Mouse (Mus musculus): ENCODE data around the gene Lyrm4. TPM values are rescaled to one million over a fixed set of nuclear protein-coding genes. Genes with fewer than 3 reads are reported as not detected.

Gene Lyrm4
- total and polyA plus RNA-seq, 3 experiments: 10.9 to 27.0 (median 26.3) TPM

- no peak for DNase-seq (ENCODE audit: extremely low read depth)
- TF ChIP-seq ETS1 (conservative IDR thresholded peaks at IDR 0.05; ENCODE audit: low read depth, low read length) (no peak), CHD2 (IDR thresholded peaks at IDR 0.05; ENCODE audit: low read length) (no peak), E2F4 (IDR thresholded peaks at IDR 0.05; ENCODE audit: insufficient replicate concordance, low read depth, low read length) (no peak), JUN (IDR thresholded peaks at IDR 0.05; ENCODE audit: insufficient read depth, low read depth, low read length) (no peak), POLR2A (IDR thresholded peaks at IDR 0.05; ENCODE audit: low read depth, low read length) (no peak), TBP (conservative IDR thresholded peaks at IDR 0.05; ENCODE audit: low read depth, low read length) (no peak), ZMIZ1 (IDR thresholded peaks at IDR 0.05; ENCODE audit: low read depth, low read length) (no peak), GABPA (IDR thresholded peaks at IDR 0.05; ENCODE audit: insufficient replicate concordance, low read depth, low read length) (no peak), HCFC1 (IDR thresholded peaks at IDR 0.05; ENCODE audit: low read depth, low read length) (no peak), JUND (conservative IDR thresholded peaks at IDR 0.05; ENCODE audit: low read depth, low read length) (no peak), ZKSCAN1 (IDR thresholded peaks at IDR 0.05; ENCODE audit: borderline replicate concordance, low read depth, low read length) (no peak), USF1 (IDR thresholded peaks at IDR 0.05; ENCODE audit: low read depth, low read length) (no peak), RAD21 (IDR thresholded peaks at IDR 0.05; ENCODE audit: low read depth, low read length) (no peak), ZC3H11A (IDR thresholded peaks at IDR 0.05; ENCODE audit: low read depth, low read length) (no peak), ZNF384 (IDR thresholded peaks at IDR 0.05; ENCODE audit: low read depth, low read length) (no peak), RCOR1 (conservative IDR thresholded peaks at IDR 0.05; ENCODE audit: low read depth, low read length) (no peak), PAX5 (IDR thresholded peaks at IDR 0.05; ENCODE audit: low read length) (no peak), CHD1 (IDR thresholded peaks at IDR 0.05; ENCODE audit: low read depth, low read length) (no peak), CTCF (conservative IDR thresholded peaks at IDR 0.05 in 1 of 2, IDR thresholded peaks at IDR 0.05 in 1 of 2; ENCODE audit: low read depth in 2 of 2, low read length in 2 of 2) (no peak), MAZ (IDR thresholded peaks at IDR 0.05; ENCODE audit: low read depth, low read length) (no peak)
- H3K27me3 ChIP-seq (replicated peaks): no peaks in the 10 kb centered on the region
- H3K4me2 ChIP-seq (ENCODE audit: insufficient read depth, low read depth, poor library complexity, severe bottlenecking): no peak overlapping the region
- no peak overlapping the region for H3K27ac ChIP-seq (ENCODE audit: insufficient read depth, low read depth)
- H3K4me3 ChIP-seq (replicated peaks in 1 of 3; ENCODE audit: low read depth in 2 of 3, low read length in 2 of 3, poor library complexity in 1 of 3): no peak overlapping the region
- H3K79me2 ChIP-seq (replicated peaks; ENCODE audit: control insufficient read depth, extremely low read depth, insufficient read depth, poor library complexity, severe bottlenecking): 0 out of 2 replicates have a peak, but pooled peaks cover 4% of the 10 kb centered on the region
- H3K9ac ChIP-seq (ENCODE audit: insufficient read depth, low read depth): no peak overlapping the region
- peaks cover 3 to 18% of the 10 kb centered on the region in 2 experiments; a peak in 3 of 4 replicates for H3K4me1 ChIP-seq (ENCODE audit: control insufficient read depth in 1 of 2, insufficient read depth in 2 of 2)
- in situ Hi-C loops (cut with MboI; ENCODE audit: low pct_ligation_motif_present, low pct_unique_long_range_greater_than_20kb, low sequenced_read_pairs): loop anchor here (25.0 kb wide), 1 partner anchor 272 kb away; no protein-coding TSS in a partner anchor
- no peaks in the 10 kb centered on the region for H3K9me3 ChIP-seq (replicated peaks; ENCODE audit: low read length)
- peaks cover 0 to 31% of the 10 kb centered on the region in 2 experiments for H3K36me3 ChIP-seq (replicated peaks in 1 of 2; ENCODE audit: control insufficient read depth in 1 of 2, insufficient read depth in 1 of 2, low read length in 1 of 2)
- dilution Hi-C loops (cut with MboI; ENCODE audit: extremely low pct_ligation_motif_present, extremely low pct_unique_long_range_greater_than_20kb, low sequenced_read_pairs): no loop called here
Measured at GRCm38 (mm10) chr13:36015636-36016035, 101.7 kb downstream of the Lyrm4 start.

DNA sequence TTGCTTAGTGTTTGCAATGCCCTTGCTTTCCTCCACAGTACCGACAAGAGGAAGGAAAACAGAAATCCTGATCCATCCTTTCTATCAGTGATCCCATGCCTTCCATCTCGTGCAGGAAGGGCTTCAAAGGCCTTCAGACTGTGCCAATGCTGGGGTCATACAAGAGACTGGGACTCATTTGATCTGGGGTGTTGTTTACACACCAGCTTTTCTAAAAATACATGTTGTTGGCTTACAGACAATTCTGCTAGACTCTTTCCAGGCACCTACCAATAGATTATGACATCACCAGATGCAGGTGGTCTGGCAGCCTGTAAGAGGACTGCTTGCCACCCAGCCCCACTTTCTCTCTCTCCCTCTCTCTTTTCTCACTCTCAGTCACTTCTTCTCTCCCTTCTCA lies 107.3 kb downstream of the Lyrm4 start:
- Histone ChIP-seq H3K79me2 (replicated peaks; ENCODE audit: control insufficient read depth, extremely low read depth, insufficient read depth, poor library complexity, severe bottlenecking) (no peaks in the 10 kb centered on the region), H3K9me3 (replicated peaks; ENCODE audit: low read length) (no peaks in the 10 kb centered on the region), H3K27ac (ENCODE audit: insufficient read depth, low read depth) (no peak overlapping the region), H3K9ac (ENCODE audit: insufficient read depth, low read depth) (no peak overlapping the region), H3K4me1 (ENCODE audit: control insufficient read depth in 1 of 2, insufficient read depth in 2 of 2) (peaks cover 4 to 6% of the 10 kb centered on the region in 2 experiments; a peak in 2 of 4 replicates), H3K4me3 (replicated peaks in 1 of 3; ENCODE audit: low read depth in 2 of 3, low read length in 2 of 3, poor library complexity in 1 of 3) (no peak overlapping the region), H3K27me3 (replicated peaks) (no peaks in the 10 kb centered on the region), H3K4me2 (ENCODE audit: insufficient read depth, low read depth, poor library complexity, severe bottlenecking) (no peak overlapping the region), H3K36me3 (replicated peaks in 1 of 2; ENCODE audit: control insufficient read depth in 1 of 2, insufficient read depth in 1 of 2, low read length in 1 of 2) (peaks cover 0 to 11% of the 10 kb centered on the region in 2 experiments)
- DNase-seq (ENCODE audit: extremely low read depth): no peak
- TF ChIP-seq IRF4 (IDR thresholded peaks at IDR 0.05; ENCODE audit: low read depth, low read length) (no peak), JUN (IDR thresholded peaks at IDR 0.05; ENCODE audit: insufficient read depth, low read depth, low read length) (no peak), ELF1 (IDR thresholded peaks at IDR 0.05; ENCODE audit: low read depth, low read length) (no peak), MEF2A (IDR thresholded peaks at IDR 0.05; ENCODE audit: borderline replicate concordance, low read depth, low read length) (no peak), MAX (IDR thresholded peaks at IDR 0.05; ENCODE audit: low read length) (no peak), KAT2A (IDR thresholded peaks at IDR 0.05; ENCODE audit: insufficient replicate concordance, low read length) (no peak), MAZ (IDR thresholded peaks at IDR 0.05; ENCODE audit: low read depth, low read length) (no peak), TBP (conservative IDR thresholded peaks at IDR 0.05; ENCODE audit: low read depth, low read length) (no peak), USF2 (conservative IDR thresholded peaks at IDR 0.05; ENCODE audit: low read depth, low read length) (no peak), SIN3A (IDR thresholded peaks at IDR 0.05; ENCODE audit: low read length) (no peak), MXI1 (IDR thresholded peaks at IDR 0.05; ENCODE audit: low read depth, low read length) (no peak), USF1 (IDR thresholded peaks at IDR 0.05; ENCODE audit: low read depth, low read length) (no peak), MYC (IDR thresholded peaks at IDR 0.05; ENCODE audit: low read depth, low read length) (no peak)
- dilution Hi-C loops (cut with MboI; ENCODE audit: extremely low pct_ligation_motif_present, extremely low pct_unique_long_range_greater_than_20kb, low sequenced_read_pairs) (no loop called here), in situ Hi-C loops (cut with MboI; ENCODE audit: low pct_ligation_motif_present, low pct_unique_long_range_greater_than_20kb, low sequenced_read_pairs) (loop anchor here (25.0 kb wide), 1 partner anchor 277 kb away; no protein-coding TSS in a partner anchor)
